Mouse (Mus musculus) MN1 (cell line): ENCODE results near the gene Zfhx3.

Experiments used
- DNase-seq: peaks from one replicate; pipeline ENCODE4 v3.0.0-alpha.2; 2016; ENCODE audit warnings: low spot score

Zfhx3 gene

DNA sequence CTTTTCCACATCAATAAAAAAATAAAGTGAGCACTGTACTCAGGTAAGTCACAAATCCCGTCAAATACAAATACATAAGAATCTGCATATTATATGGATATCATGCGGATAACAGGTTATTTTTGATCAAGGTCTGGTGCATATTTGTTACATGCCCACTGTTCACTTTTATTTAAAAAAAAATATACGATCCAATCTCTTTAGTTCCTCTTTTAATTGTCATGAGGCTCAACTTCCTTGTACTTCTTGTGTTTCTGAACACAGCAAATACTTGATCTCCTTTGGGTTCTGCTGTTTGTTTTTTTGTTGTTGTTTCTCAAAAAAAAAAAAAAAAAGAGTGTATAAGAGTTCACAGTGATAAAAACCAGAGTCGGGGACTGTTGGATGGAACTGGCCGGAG lies 1052.4 kb downstream of the Zfhx3 start:
- no peak for DNase-seq

DNA sequence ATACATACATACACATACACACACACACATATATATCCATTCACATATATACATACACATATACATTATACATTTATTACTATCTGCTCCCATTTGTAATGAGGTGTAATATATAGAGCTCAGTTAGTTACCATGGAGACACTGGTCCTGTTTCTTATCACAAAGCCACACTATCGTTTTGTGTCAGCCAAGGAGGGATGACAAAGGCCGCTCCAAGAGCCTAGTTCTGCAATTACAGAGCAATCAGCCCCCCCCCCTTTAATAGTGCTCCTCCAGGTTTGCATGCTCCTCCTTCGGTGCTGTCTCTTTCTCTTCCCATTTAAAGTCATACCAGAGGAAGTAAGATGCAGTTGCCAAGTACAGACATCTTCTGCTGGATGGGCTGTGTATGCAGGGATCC lies 1054.9 kb downstream of the Zfhx3 start:
- no peak for DNase-seq

DNA sequence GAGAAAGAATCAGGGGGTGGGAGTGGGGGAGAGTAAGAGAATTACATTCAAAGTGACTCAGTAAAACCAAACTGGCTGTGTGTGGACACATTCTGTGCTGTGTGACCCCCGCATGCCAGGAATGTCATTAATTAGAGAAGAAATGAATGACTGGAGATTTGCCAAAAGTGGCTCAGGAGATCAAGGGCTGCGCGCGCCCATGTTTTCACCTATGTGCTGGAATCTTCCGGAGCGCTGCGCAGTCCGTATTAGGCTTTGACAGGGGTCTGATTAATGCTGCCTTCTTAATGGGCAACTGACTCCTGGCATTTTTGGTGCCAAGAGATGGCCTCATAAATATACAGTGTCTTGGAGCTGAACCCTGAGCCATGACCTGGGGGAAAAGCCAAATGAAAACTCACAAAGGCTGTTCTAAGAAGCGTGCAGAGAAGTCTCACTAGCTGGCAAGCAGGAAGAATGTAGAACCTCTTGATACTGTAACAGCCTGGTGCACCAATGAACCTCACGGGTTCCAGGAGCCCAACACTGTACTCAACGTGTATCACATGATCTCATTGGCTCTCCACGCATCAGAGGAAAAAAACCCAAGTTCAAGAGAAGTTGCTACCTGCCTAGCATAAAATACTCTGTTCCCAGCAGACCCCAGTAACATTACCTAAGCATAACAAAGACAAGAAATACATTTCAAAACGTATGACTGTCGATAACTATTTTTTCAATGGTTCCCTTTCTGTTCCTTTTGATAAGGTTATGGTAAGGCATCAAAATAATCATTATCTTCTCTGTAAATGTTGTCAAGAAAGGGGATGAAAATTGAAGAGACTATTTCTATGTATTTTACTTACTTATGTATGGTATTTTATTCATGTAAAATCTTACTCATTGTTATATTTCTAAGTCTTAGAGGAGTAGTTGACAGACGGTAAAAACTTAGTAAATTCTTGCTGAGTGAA lies 1057.1 kb downstream of the Zfhx3 start:
- DNase-seq, result no peak

DNA sequence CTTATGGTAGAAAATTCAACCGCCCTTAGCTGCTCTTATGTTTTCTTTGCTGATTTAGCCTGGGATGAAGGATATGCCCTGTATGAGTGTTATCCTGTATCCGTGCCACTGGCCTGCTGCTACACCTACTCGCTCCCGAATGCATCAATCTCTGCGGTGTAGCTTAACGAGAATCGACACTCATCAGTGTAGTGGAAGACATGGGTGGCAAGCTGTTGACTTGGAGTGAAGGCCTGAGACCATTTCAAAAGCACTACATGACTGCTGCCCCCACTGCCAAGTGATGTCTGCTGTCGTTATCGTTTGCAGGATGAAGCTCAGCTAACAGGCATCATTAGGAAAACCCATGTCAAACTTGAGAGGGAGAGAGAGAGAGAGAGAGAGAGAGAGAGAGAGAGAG lies 1058.6 kb downstream of the Zfhx3 start:
- DNase-seq, result no peak

DNA sequence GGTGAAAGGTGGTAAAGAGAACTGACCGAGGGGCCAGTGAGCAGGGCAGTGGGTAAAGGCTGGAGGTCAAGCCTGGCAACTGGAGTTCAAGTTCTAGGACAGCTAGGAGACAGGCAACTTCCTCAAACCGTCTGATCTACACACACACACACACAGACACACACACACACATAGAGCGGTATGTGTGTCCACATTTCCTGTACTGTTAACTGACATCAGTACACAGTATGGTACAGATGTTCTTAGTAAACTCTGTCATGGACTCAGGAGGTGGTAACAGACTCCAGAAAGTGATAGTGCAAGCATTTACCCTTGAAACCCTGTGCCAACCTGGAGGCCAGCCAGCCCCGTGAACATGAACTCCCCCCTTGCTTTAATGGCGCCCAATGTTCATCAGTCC lies 1059.5 kb downstream of the Zfhx3 start:
- no peak for DNase-seq

DNA sequence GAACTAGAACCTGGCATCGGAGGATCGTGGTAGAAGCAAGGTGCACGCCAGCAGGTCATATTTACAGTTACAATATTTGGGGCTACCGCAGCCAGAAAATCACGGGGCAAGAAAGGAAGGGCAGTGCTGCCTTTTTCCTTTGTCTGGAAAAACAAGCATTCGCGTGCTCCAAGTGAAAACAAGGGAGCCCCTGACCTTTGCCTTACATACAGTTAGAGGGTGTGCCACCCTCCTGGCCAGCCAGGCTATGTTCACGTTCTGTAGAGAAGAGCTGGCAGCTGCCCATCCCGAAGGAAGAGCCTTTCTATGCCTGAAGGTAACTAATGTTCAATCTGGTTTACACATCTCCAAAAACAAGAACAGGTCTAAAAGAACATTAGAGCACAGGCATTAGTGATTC lies 1064.5 kb downstream of the Zfhx3 start:
- DNase-seq, result no peak
